Mouse (Mus musculus) small intestine, adult 10 weeks (tissue): ENCODE data around the gene Ky. TPM values are rescaled to one million over a fixed set of nuclear protein-coding genes. Genes with fewer than 3 reads are reported as not detected.

Source experiments
- polyA plus RNA-seq: library from polyadenylated mRNA; stranded (reverse); fragments of 350-450 nt; fragmentation: Illumina TruSeq; extraction: RNeasy Lipid Tissue Mini Kit (QIAGEN cat#74804); gene quantifications from one replicate; pipeline ENCODE4 v1.2.3, GENCODE M21; 2014; ENCODE audit warnings: low replicate concordance

Gene Ky
- 0.41 TPM for polyA plus RNA-seq

DNA sequence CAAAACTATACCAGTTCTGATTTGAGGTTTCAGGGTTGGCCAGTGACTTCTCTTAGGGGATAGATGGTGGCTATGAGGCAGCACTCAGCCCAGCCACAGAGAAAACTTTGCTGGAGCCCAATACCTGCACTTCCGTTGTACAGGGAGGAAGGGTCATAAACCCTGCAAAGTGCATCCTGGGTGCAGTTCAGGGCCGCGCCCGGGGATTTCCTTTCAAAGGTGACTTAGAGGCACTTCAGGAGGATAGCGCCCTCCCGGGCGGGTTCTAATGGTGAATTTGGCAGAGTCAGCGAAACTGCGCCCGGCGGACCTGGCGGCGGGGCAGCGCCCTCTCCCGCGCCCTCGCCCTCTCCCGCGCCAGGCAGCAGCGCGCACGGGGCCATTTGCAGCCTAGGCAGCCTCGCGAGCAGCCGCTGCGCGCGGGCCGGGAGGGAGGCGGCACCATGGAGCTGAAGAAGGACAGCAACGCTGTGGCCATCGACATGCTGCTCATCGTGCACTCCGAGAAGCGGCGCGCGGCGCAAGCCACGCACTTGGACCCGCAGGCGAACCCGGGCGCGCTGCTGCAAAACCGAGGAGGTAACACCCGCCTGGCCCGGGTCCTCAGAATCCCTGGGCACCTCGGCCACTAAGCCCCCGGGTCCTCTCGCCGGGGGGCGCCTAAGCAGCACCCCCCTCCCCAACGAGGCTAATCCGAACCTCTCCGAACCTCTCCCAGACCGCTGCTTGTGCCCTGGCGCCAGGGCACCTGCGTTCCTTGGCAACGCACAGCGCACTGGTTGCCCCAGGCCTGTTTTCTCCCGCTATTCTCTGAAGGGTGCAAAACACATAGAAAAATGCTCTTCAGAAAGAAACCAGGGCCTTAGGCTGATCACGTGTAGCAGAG is at the start of gene Ky:
Gene Ky, plus strand, starts transcription at position 51 of the 886 bp plus-strand sequence.

Other genes with a start within 250 kb of the Ky start
- gene Ephb1, start 151.1 kb upstream of the Ky start, polyA plus RNA-seq: not detected
- 4.8 TPM for gene Anapc13, start 120.5 kb downstream of the Ky start, polyA plus RNA-seq
- 22.3 TPM for gene Cep63, start 120.8 kb downstream of the Ky start, polyA plus RNA-seq
- 7.4 TPM for gene Amotl2, start 210.9 kb downstream of the Ky start, polyA plus RNA-seq